Mouse (Mus musculus) kidney, postnatal 36 days (tissue): ENCODE data around the gene Olfr1216.
"Not testable (repeated sequence)": the region's sequence is repeated elsewhere in the genome, so short reads cannot be mapped to it uniquely, and the experiment has no call there.

ENCODE experiments used
- DNase-seq, 2 experiments: peaks; one replicate each; pipeline ENCODE4 v3.0.0; 2021 to 2022; ENCODE audit warnings: mixed read lengths in 2 of 2

Gene Olfr1216

DNA sequence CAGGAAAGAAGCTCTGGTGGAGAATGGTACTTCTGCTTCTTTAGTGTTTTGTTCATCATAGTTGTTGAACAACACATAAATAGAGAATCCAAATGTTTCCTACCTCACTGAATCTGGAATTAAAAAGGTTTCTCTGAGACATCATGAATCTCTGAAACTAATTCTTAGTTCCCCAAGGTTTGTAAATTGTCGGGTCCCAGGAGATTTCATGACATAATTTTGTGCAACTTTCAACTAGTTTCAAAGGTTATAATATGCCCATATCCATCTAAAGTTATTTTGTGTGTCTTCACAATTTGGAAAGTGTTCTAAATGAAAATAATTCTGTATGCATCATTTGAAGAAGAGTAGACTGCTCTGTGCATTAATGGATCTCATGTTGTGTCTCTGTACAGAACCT lies at the start of gene Olfr1216:
Gene Olfr1216, minus strand, starts transcription at position 101 of the 400 bp plus-strand sequence.
- DNase-seq, result no peak

DNA sequence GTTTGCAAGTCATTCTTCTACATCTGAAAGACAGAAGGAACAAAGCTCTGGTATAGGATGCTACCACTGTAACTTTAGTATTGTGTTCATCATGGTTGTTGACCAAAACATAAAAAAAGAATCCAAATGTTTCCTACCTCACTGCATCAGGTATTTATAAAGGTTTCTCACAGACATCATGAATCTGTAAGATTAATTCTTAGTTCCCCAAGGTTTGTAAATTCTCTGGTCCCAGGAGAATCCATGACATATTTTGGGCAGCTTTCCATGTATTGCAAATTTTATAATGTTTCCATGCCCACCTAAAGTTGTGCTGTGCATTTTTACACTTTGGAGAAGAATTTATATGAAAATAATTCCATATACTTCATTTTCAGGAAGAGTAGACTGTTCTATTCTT lies 42.9 kb upstream of the Olfr1216 start, which contains the start of gene Olfr1218:
Gene Olfr1218, minus strand, starts transcription at position 101 of the 400 bp plus-strand sequence.
- DNase-seq, result no peak

DNA sequence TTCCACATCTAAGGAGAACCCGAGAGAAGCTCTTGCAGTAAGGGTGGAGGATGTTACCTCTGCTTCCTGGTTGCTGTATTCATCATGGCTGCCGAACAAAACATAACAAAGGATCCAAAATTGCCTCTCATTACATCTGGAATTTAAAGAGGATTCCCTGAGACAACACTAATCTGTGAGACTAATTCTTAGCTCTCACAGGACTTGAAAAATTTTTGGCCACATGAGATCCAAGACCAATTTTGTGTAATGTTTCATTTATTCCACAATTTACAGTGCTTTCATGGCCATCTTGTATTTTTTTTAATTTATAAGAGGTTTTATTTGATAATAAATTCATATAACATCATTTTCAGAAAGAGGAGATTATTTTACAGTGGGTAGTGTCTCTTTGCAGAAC lies 13.8 kb upstream of the Olfr1216 start, which contains the start of gene Olfr1217:
Gene Olfr1217, minus strand, starts transcription at position 101 of the 400 bp plus-strand sequence.
- DNase-seq, result no peak

DNA sequence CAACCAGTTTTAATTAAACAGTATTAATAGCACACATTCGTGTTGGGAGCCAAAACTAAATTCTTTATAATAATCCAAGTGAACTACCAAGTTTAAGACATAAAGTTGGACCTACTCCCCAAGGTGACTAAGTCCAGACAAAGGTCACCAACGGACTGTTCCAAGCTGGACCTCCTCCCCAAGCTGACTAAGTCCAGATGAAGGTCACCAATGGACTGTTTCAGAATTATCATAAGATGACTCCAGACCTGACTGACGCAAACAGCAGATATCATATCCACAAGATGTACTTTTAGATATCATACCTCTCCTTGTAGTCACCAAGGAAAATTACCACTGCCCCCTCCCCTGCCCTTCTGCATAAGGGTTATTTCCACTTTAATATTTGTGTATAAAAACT lies 3.3 kb upstream of the Olfr1216 start:
- DNase-seq, result not testable (repeated sequence)

DNA sequence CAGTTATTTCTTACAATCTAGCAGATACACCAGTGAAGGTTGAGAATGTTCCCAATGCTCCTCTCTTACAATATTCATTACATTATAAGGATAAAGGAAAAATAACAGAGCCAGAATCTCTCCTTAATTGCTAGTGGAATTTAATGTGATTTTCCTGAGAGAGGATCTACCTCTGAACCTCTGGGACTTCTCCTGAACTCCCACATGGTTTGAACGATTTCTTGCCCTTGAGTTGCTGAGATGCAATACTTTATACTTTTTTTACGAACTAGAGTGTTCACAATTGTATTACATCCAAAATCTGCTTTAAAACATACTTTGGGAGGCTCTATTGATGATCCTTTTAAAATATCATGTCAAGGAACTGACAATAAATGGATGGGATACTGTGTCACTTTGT lies 11.3 kb downstream of the Olfr1216 start, which contains the start of gene Olfr1215:
Gene Olfr1215, minus strand, starts transcription at position 101 of the 400 bp plus-strand sequence.
- DNase-seq, result no peak

DNA sequence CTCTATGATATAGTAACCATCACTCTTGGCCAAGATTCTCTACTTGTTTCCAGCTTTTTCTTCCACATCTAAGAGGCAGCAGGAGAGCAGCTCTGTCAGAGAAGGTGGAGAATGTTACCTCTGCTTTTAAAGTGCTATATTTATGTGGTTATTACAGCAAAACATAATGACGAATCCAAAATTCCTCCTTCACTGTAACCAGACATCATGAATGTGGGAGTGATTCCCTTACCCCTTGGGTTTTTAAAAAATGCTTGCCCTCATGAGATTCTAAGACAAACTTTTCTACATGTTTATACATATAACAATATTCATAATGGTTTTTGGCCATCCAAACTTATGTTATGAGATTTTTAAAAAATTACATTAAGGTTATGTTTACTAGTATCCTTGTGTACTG lies 25.6 kb downstream of the Olfr1216 start, which contains the start of gene Olfr1214:
Gene Olfr1214, minus strand, starts transcription at position 101 of the 400 bp plus-strand sequence.
- no peak for DNase-seq

DNA sequence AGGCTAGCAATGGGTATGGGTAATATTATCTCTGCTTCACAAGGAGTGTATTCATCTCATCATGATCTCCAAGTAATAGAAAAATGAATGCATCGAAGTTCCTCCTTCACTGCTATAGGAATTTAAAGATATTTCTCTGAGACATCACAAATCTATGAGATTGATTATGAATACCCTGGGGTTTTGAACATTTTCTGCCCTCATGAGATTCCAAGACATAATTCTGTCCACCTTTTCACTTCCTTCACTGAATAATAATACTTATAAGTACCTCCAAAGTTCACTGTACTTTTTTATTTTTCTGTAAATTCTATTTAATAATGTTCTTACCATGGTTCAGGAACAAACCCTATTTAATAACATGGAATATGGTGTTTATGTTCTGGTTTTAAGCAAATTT lies 38.0 kb downstream of the Olfr1216 start, which contains the start of gene Gm13762:
Gene Gm13762, minus strand, starts transcription at position 101 of the 400 bp plus-strand sequence.
- no peak for DNase-seq
